Mouse (Mus musculus) midbrain, postnatal 0 days (tissue): Measurements from ENCODE around the gene Zfp618. TPM values are rescaled to one million over a fixed set of nuclear protein-coding genes. Genes with fewer than 3 reads are reported as not detected.

ENCODE experiments used
- ATAC-seq: fragments of 200-750 bp; cut with Nextera tagmentation; 2 replicates; pipeline ENCODE4 v1.8.0; 2017; ENCODE audit warnings: moderate number of reproducible peaks, mild to moderate bottlenecking, moderate TSS enrichment, moderate library complexity; ENCODE audit not compliant: low FRiP score
- DNase-seq: peaks from one replicate; pipeline ENCODE4 v3.0.0-alpha.2; 2015; ENCODE audit warnings: low spot score
- H3K27ac ChIP-seq: fragments of 300-500 bp; sonication (generic); 2 replicates; pipeline ENCODE4 v1.5.1; 2014; ENCODE audit warnings: low read depth, mild to moderate bottlenecking, low read length, mixed read lengths
- H3K27me3 ChIP-seq: fragments of 300-500 bp; sonication (generic); 2 replicates; pipeline ENCODE4 v1.6.1; 2014; ENCODE audit warnings: low read length, control low read depth, mixed read lengths; ENCODE audit not compliant: insufficient read depth
- H3K36me3 ChIP-seq: fragments of 300-500 bp; sonication (generic); 2 replicates; pipeline ENCODE4 v1.6.1; 2014; ENCODE audit warnings: low read length, control low read depth, mixed read lengths; ENCODE audit not compliant: insufficient read depth
- H3K4me1 ChIP-seq: fragments of 300-500 bp; sonication (generic); 2 replicates; pipeline ENCODE4 v1.6.1; 2014; ENCODE audit warnings: mild to moderate bottlenecking, control low read depth, antibody characterized with exemption, low read length, mixed read lengths; ENCODE audit not compliant: insufficient read depth
- H3K4me2 ChIP-seq: fragments of 300-500 bp; sonication (generic); 2 replicates; pipeline ENCODE4 v1.6.1; 2014; ENCODE audit warnings: low read depth, mild to moderate bottlenecking, low read length, mixed read lengths; ENCODE audit not compliant: poor library complexity, severe bottlenecking
- H3K4me3 ChIP-seq: fragments of 300-500 bp; sonication (generic); 2 replicates; pipeline ENCODE4 v1.5.1; 2014; ENCODE audit warnings: low read depth, mild to moderate bottlenecking, low read length, moderate library complexity
- H3K9ac ChIP-seq: fragments of 300-500 bp; sonication (generic); replicated peaks from 2 replicates; pipeline ENCODE4 v1.6.1; 2014; ENCODE audit warnings: mild to moderate bottlenecking, low read length, moderate library complexity, mixed read lengths; ENCODE audit not compliant: poor library complexity, severe bottlenecking
- H3K9me3 ChIP-seq: fragments of 300-500 bp; sonication (generic); 2 replicates; pipeline ENCODE4 v1.6.1; 2016; ENCODE audit warnings: low read length, control low read depth
- CTCF ChIP-seq: IDR thresholded peaks from 2 replicates; pipeline ENCODE4 v1.5.1; 2016; ENCODE audit warnings: antibody characterized with exemption, mild to moderate bottlenecking
- WGBS: fragments of 180-500 bp; shearing (Covaris S2); extraction: QIAGEN DNeasy Blood & Tissue Kit; methylation state at CpG from one replicate; pipeline ENCODE4 v1.1.7; 2014; 5-methylcytosine and 5-hydroxymethylcytosine counted together
- polyA plus RNA-seq: library from polyadenylated mRNA; unstranded; fragments of >200 nt; fragmentation: Nextera tagmentation; extraction: Ambion mirVana; gene quantifications from 2 replicates; pipeline ENCODE4 v1.2.1, GENCODE M21; 2015
- total RNA-seq: library from RNA; depleted of rRNA; stranded (reverse); fragments of >200 nt; gene quantifications from 2 replicates; pipeline ENCODE4 v1.2.3, GENCODE M21; 2014

Gene Zfp618
- total and polyA plus RNA-seq, 2 experiments from 2014 or later, result 18.2 to 32.4 TPM

DNA sequence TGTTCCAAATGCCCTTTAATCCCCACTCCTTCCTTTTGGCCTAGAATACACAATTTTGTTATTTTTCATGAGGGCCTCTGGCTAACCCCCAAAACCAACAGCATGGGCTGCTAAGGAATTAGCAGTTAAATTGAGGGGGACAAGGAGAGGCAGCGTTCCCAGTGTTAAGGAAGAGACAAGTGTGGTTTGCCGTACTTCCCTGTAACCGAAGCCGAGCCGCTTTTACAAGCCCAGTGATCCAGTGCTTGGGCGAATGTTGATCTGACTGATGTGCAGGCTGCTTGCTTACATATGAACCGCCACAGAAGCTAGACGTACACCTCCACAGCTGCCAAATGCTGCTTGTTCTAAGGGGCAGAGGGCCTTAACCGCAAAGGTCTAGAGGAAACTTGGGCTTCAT lies 99.5 kb downstream of the Zfp618 start:
- Histone ChIP-seq H3K36me3 (0 out of 2 replicates have a peak, but pooled peaks cover 3% of the 10 kb centered on the region), H3K27ac (no peak overlapping the region), H3K9me3 (no peaks in the 10 kb centered on the region), H3K4me1 (no peaks in the 10 kb centered on the region), H3K9ac (no peak overlapping the region), H3K27me3 (no peaks in the 10 kb centered on the region), H3K4me3 (no peak overlapping the region), H3K4me2 (no peak overlapping the region)
- DNase-seq, result no peak
- ATAC-seq, result no peak
- no peak for TF ChIP-seq CTCF
- WGBS, result 95% methylated on average over 9 of the region's 9 CpGs

DNA sequence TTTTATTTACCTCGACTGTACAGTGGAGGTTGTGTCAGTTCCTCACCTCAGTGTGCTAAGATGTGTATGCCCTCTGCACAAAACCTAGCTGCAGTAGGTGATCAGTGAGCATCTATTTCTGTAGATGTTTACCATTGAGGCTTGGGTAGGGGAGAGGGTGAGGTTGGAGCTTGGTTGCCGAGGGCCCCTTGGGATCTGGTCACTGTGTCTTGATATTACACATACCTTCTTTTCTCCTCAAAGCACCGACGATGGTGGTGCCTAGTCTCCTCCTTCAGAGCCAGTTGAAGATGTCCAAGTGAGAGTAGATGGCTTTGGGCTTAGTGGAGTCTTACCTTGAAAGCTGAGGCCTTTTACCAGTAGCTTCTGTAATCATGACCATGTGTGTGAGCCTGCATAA lies 101.4 kb downstream of the Zfp618 start:
- WGBS, result 94% methylated on average over 4 of the region's 4 CpGs
- no peak for DNase-seq

DNA sequence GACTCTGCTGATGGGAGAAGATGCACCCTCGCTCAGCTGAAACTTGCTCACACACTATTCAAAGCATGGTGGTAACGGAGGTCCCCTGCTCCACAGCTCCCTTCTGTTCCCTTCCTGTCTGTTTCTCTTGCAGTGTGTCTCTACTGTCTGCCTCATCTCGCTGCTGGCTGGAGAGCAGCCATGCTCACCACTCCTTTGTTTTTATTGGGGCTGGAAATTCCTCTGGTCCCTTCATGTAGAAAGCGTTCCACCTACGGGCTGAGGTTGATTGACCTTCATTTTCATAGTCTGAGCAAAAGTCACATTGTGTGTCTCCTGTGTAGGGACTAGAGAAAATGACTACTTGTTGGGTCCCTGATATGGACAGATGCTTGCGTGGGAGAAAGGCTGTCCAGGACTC lies 102.4 kb downstream of the Zfp618 start:
- Histone ChIP-seq H3K9me3 (no peaks in the 10 kb centered on the region), H3K27ac (no peak overlapping the region), H3K4me3 (no peak overlapping the region), H3K4me2 (no peak overlapping the region), H3K9ac (no peak overlapping the region), H3K4me1 (no peaks in the 10 kb centered on the region), H3K36me3 (0 out of 2 replicates have a peak, but pooled peaks cover 3% of the 10 kb centered on the region), H3K27me3 (no peaks in the 10 kb centered on the region)
- WGBS, result 78% methylated on average over 6 of the region's 6 CpGs
- no peak for DNase-seq
- TF ChIP-seq CTCF, result no peak
- ATAC-seq, result no peak

More for the DNA sequence above, 101.4 kb downstream of the Zfp618 start:
- Histone ChIP-seq H3K4me2 (no peak overlapping the region), H3K27me3 (no peaks in the 10 kb centered on the region), H3K4me1 (no peaks in the 10 kb centered on the region), H3K9ac (no peak overlapping the region), H3K4me3 (no peak overlapping the region), H3K27ac (no peak overlapping the region), H3K36me3 (0 out of 2 replicates have a peak, but pooled peaks cover 3% of the 10 kb centered on the region), H3K9me3 (no peaks in the 10 kb centered on the region)
- no peak for TF ChIP-seq CTCF
- ATAC-seq, result no peak

DNA sequence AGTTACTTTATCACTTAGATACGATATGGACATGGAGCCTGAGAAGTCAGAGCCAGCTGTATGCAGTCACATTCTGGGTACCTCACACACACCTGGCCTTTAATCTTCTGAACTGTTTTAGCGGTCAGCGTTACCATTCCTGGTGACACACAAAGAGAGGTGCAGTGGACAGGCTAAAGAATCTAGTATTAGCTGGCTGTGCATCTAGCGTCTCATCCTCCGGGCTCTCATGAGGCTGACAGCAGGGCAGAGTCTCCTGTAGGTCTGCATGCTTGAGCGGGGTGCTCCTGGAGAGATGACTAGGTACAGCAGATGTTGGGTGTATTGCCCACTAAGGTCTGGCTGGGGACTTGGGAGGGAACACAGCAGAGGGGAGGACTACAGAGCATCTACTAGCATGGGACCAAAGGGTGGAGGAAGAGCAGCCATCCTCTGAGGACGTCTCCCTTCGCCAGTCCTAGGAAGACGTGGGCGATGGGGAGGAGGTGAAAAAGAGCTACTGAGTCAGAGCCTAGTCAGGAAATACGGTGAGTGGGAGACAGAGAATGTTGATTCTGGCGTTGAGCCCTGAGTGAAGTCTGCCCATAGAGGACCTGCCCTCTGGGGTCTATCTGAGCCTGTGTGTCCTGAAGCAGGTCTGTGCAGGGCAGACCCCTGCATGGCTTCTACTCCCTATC lies 103.3 kb downstream of the Zfp618 start:
- no peak for ATAC-seq
- H3K4me1 ChIP-seq, result no peaks in the 10 kb centered on the region

DNA sequence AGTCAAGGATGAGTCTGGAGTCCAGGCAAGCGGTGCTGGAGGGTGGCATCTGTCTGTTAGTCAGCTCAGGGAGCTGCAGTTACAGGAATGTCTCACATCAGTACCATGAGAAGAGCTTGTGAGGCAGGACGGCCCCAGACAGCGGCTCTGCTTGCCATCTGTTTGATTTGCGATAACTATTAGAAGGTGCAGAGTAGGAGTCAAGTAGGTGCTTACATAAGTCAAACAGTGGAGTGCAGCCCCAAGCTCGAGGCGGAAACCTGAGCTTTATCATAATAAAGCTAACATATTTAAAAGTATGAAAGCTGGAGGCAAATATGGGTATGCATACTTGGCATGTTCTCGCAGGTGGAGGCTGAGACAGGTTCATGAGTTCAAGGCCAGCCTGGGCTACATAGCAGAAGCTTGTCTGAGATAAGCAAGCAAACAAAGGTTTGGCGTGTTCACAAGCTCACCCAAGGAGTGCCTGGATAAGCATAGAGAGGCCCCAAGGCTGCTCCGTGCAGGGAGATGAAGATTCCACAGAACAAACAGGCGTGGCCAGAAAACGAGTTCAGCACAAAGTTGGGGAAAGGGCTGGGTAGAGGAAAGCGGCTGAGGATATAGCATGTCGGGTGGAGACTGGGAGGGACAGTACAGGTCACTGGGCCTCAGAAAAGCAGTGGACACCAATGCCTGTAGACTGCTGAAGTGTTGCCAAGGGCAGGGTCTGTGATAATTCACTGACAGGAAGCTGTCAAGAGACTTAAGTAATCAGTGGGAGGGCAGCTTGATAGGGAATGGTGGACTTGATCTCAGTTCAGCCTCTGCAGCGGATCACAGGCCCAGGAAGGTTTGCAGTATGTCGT lies 106.3 kb downstream of the Zfp618 start:
- WGBS, result 89% methylated on average over 15 of the region's 15 CpGs

More for the DNA sequence above, 103.3 kb downstream of the Zfp618 start:
- Histone ChIP-seq H3K27me3 (no peaks in the 10 kb centered on the region), H3K9ac (no peak overlapping the region), H3K4me3 (no peak overlapping the region), H3K36me3 (no peaks in the 10 kb centered on the region), H3K9me3 (no peaks in the 10 kb centered on the region), H3K4me2 (no peak overlapping the region), H3K27ac (no peak overlapping the region)
- TF ChIP-seq CTCF, result no peak
- WGBS, result 92% methylated on average over 12 of the region's 12 CpGs
- DNase-seq, result no peak

DNA sequence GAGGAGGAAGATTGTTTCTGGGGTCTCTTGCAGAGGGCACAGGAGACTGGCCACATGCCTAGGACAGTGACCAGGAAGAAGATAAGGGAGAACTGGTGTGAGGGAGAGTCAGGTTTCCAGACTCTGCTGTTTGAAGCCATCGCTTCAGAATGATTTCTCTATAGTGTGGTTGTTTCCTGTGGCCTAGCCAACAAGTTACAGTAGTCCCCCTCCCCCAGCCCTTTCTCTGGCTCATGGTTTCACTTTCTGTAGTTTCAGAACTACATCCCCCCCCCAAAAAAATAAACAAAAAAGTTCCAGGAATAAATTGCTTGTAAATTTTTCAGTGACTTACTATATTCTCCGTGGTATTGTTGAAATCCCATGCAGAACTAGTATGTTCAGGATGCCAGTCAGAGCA lies 107.8 kb downstream of the Zfp618 start:
- 91% methylated on average over 2 of the region's 2 CpGs for WGBS
- Histone ChIP-seq H3K9me3 (no peaks in the 10 kb centered on the region), H3K4me3 (no peak overlapping the region), H3K27ac (no peak overlapping the region), H3K4me1 (no peaks in the 10 kb centered on the region), H3K36me3 (no peaks in the 10 kb centered on the region), H3K4me2 (no peak overlapping the region), H3K27me3 (no peaks in the 10 kb centered on the region), H3K9ac (no peak overlapping the region)
- ATAC-seq, result no peak
- no peak for TF ChIP-seq CTCF
- DNase-seq, result no peak

More for the DNA sequence above, 106.3 kb downstream of the Zfp618 start:
- no peak for TF ChIP-seq CTCF
- Histone ChIP-seq H3K27me3 (no peaks in the 10 kb centered on the region), H3K36me3 (no peaks in the 10 kb centered on the region), H3K9ac (no peak overlapping the region), H3K4me2 (no peak overlapping the region), H3K9me3 (no peaks in the 10 kb centered on the region), H3K27ac (no peak overlapping the region), H3K4me1 (no peaks in the 10 kb centered on the region), H3K4me3 (no peak overlapping the region)
- ATAC-seq, result no peak
- no peak for DNase-seq
